Mouse (Mus musculus): ENCODE measurements around the gene Cdh11. TPM values are rescaled to one million over a fixed set of nuclear protein-coding genes. Genes with fewer than 3 reads are reported as not detected.

Cdh11 gene
- polyA plus RNA-seq, 1 experiment from 2014 or later, result 40.9 TPM

- Histone ChIP-seq H3K36me3 (no peaks in the 10 kb centered on the region), H3K9me3 (no peaks in the 10 kb centered on the region), H3K27me3 (no peaks in the 10 kb centered on the region), H3K4me3 (no peak overlapping the region), H3K4me2 (no peak overlapping the region), H3K4me1 (replicated peaks) (no peaks in the 10 kb centered on the region), H3K9ac (no peak overlapping the region), H3K27ac (replicated peaks) (no peak overlapping the region)
- ATAC-seq (ENCODE audit: low FRiP score, low read depth), result no peak
- 85% methylated on average over 5 of the region's 5 CpGs for WGBS
Measured at GRCm38 (mm10) chr8:102753839-102754238, 31.6 kb downstream of the Cdh11 start.

DNA sequence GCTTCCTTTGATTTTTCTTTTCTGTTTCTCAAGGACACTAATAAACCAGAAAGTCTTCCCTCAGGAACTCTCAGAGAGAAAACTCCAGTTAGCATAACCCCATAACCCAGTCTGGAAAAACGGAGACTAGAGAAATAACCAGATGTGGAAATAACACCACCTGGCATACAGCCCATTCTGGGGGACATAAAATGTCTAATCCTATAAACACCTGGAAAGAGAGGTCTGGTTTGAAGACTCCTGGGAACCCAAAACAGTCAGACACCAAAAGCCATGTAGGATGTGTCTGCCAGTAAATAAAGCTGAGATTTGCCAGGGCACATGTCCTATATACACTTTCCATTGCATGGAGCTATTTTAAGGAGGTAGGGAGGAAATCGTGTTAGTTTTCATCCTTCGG, 42.5 kb downstream of the Cdh11 start:
- no peak for ATAC-seq (ENCODE audit: low FRiP score, low read depth)

GRCm38 (mm10) chr8:102742008-102742591, 43.3 kb downstream of the Cdh11 start:
- no peaks in the 10 kb centered on the region for H3K9me3 ChIP-seq
- no peak for ATAC-seq (ENCODE audit: low FRiP score, low read depth)
- H3K4me1 ChIP-seq (replicated peaks), result peaks cover 18% of the 10 kb centered on the region
- H3K4me2 ChIP-seq, result no peak overlapping the region
- H3K27me3 ChIP-seq, result no peaks in the 10 kb centered on the region
- no peak overlapping the region for H3K9ac ChIP-seq
- H3K4me3 ChIP-seq, result no peak overlapping the region
- H3K27ac ChIP-seq (replicated peaks), result no peak overlapping the region
- 82% methylated on average over 5 of the region's 5 CpGs for WGBS
- no peaks in the 10 kb centered on the region for H3K36me3 ChIP-seq

More for the DNA sequence above, 42.5 kb downstream of the Cdh11 start:
- Histone ChIP-seq H3K9me3 (no peaks in the 10 kb centered on the region), H3K4me3 (no peak overlapping the region), H3K27ac (replicated peaks) (no peak overlapping the region), H3K27me3 (no peaks in the 10 kb centered on the region), H3K4me1 (replicated peaks) (peaks cover 17% of the 10 kb centered on the region), H3K4me2 (no peak overlapping the region), H3K9ac (no peak overlapping the region), H3K36me3 (no peaks in the 10 kb centered on the region)
- WGBS, result 73% methylated on average over 3 of the region's 3 CpGs

GRCm38 (mm10) chr8:102740963-102741362, 44.5 kb downstream of the Cdh11 start:
- 89% methylated on average over 4 of the region's 4 CpGs for WGBS
- Histone ChIP-seq H3K9ac (no peak overlapping the region), H3K36me3 (no peaks in the 10 kb centered on the region), H3K4me3 (no peak overlapping the region), H3K9me3 (no peaks in the 10 kb centered on the region), H3K4me2 (no peak overlapping the region), H3K4me1 (replicated peaks) (peaks cover 18% of the 10 kb centered on the region), H3K27ac (replicated peaks) (no peak overlapping the region), H3K27me3 (no peaks in the 10 kb centered on the region)
- no peak for ATAC-seq (ENCODE audit: low FRiP score, low read depth)

DNA sequence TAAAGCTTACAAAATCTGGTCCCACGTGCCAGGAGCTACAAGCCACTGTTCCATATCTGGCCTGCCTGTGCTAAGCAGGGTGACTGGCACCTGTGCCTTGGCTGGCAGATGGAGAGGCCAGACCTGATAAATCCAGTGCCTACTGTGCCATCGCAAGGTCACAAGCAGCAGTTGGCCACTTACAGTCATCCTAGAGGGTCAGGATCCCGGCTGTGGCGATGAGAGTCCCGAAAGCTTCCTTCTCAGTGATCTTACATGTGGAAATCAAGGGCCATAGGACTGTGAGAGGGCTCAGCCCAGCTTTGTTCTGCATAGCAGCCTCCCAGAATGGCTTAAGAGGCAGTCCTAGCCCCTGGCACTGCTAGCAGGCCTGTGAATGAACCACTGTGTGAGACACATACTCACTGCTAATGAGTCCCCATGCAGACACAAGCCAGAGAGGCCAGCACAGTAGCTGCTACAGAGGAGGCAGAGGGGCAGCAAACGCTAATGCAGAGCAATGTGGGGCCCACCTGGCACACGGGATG, 46.4 kb downstream of the Cdh11 start:
- no peak overlapping the region for H3K4me3 ChIP-seq
- 67% methylated on average over 7 of the region's 7 CpGs for WGBS
- H3K4me1 ChIP-seq (replicated peaks), result peaks cover 18% of the 10 kb centered on the region
- H3K27ac ChIP-seq (replicated peaks), result peak overlapping the region; percentile 63
- ATAC-seq (ENCODE audit: low FRiP score, low read depth), result peak; percentile 84
- no peaks in the 10 kb centered on the region for H3K36me3 ChIP-seq
- H3K9ac ChIP-seq, result no peak overlapping the region
- H3K4me2 ChIP-seq, result no peak overlapping the region
- H3K9me3 ChIP-seq, result no peaks in the 10 kb centered on the region
- H3K27me3 ChIP-seq, result no peaks in the 10 kb centered on the region

DNA sequence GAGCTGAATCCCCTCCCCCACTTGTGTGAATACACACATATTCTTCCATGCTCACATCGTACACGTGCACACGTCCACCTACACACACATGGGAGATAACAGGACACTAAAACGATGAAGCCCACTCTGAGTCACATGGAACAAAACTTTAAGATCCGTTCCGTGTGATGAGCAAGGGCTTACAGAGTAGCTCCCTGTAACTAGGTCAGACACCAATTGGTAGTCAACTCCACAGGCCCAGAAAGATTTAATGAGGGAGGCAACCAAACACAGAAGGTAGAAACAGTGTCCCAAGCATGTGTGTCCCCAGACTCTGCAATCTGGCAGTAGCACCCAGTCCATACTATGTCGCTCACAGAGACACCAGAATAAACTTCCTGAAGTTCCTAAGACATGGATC, 47.0 kb downstream of the Cdh11 start:
- Histone ChIP-seq H3K9me3 (no peaks in the 10 kb centered on the region), H3K4me3 (no peak overlapping the region), H3K36me3 (no peaks in the 10 kb centered on the region), H3K4me1 (replicated peaks) (peaks cover 18% of the 10 kb centered on the region), H3K27ac (replicated peaks) (peak overlapping the region; percentile 63; the same call in 1 of the 2 replicates), H3K9ac (no peak overlapping the region), H3K27me3 (no peaks in the 10 kb centered on the region), H3K4me2 (peak overlapping the region; percentile 2; the same call in 1 of the 2 replicates)
- 88% methylated on average over 7 of the region's 7 CpGs for WGBS
- no peak for ATAC-seq (ENCODE audit: low FRiP score, low read depth)

GRCm38 (mm10) chr8:102734419-102734818, 51.0 kb downstream of the Cdh11 start:
- Histone ChIP-seq H3K9ac (no peak overlapping the region), H3K27me3 (no peaks in the 10 kb centered on the region), H3K4me2 (no peak overlapping the region), H3K9me3 (no peaks in the 10 kb centered on the region), H3K27ac (replicated peaks) (no peak overlapping the region), H3K36me3 (no peaks in the 10 kb centered on the region), H3K4me1 (replicated peaks) (peaks cover 13% of the 10 kb centered on the region), H3K4me3 (no peak overlapping the region)
- WGBS, result 50% methylated on average over 1 of the region's 1 CpGs
- ATAC-seq (ENCODE audit: low FRiP score, low read depth), result no peak

- no peak overlapping the region for H3K9ac ChIP-seq
- H3K4me2 ChIP-seq, result peak overlapping the region; percentile 10
- H3K36me3 ChIP-seq, result no peaks in the 10 kb centered on the region
- peak; percentile 79 for ATAC-seq (ENCODE audit: low FRiP score, low read depth)
- H3K27me3 ChIP-seq, result no peaks in the 10 kb centered on the region
- WGBS, result 20% methylated on average over 10 of the region's 10 CpGs
- peaks cover 19% of the 10 kb centered on the region for H3K4me1 ChIP-seq (replicated peaks)
- H3K4me3 ChIP-seq, result no peak overlapping the region
- H3K27ac ChIP-seq (replicated peaks), result peak overlapping the region; percentile 38; the same call in 1 of the 2 replicates
- no peaks in the 10 kb centered on the region for H3K9me3 ChIP-seq
Measured at GRCm38 (mm10) chr8:102726206-102726935, 59.1 kb downstream of the Cdh11 start.

DNA sequence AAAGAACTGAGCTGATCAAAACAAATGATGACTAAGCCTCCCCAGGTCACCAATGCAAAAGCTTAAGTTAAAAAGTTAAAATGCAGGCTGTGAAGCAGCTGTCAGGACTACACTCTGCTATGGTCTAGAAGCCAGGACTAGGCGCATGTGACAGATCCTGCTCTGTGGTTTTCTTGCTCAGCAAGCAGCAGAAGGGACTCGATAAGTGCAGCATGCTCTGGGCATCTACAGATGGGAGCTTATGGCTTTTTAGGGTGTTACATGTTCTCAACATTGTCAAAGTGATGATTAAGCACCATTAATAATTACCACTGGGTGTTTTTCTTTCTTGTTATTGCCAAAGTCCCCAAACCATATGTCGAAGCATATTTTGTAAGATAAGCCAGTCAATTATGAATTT, 59.9 kb downstream of the Cdh11 start:
- Histone ChIP-seq H3K4me2 (no peak overlapping the region), H3K27me3 (no peaks in the 10 kb centered on the region), H3K27ac (replicated peaks) (no peak overlapping the region), H3K4me3 (no peak overlapping the region), H3K4me1 (replicated peaks) (peaks cover 19% of the 10 kb centered on the region), H3K36me3 (no peaks in the 10 kb centered on the region), H3K9me3 (no peaks in the 10 kb centered on the region), H3K9ac (no peak overlapping the region)
- 55% methylated on average over 3 of the region's 3 CpGs for WGBS
- ATAC-seq (ENCODE audit: low FRiP score, low read depth), result peak; percentile 57; the same call in 1 of the 2 replicates

GRCm38 (mm10) chr8:102715956-102716355, 69.5 kb downstream of the Cdh11 start:
- no peaks in the 10 kb centered on the region for H3K36me3 ChIP-seq
- H3K27me3 ChIP-seq, result no peaks in the 10 kb centered on the region
- H3K9ac ChIP-seq, result no peak overlapping the region
- no peak overlapping the region for H3K27ac ChIP-seq (replicated peaks)
- no peak overlapping the region for H3K4me3 ChIP-seq
- H3K4me1 ChIP-seq (replicated peaks), result 0 out of 2 replicates have a peak, but pooled peaks cover 5% of the 10 kb centered on the region
- H3K4me2 ChIP-seq, result no peak overlapping the region
- WGBS, result 53% methylated on average over 4 of the region's 4 CpGs
- ATAC-seq (ENCODE audit: low FRiP score, low read depth), result no peak
- H3K9me3 ChIP-seq, result no peaks in the 10 kb centered on the region

DNA sequence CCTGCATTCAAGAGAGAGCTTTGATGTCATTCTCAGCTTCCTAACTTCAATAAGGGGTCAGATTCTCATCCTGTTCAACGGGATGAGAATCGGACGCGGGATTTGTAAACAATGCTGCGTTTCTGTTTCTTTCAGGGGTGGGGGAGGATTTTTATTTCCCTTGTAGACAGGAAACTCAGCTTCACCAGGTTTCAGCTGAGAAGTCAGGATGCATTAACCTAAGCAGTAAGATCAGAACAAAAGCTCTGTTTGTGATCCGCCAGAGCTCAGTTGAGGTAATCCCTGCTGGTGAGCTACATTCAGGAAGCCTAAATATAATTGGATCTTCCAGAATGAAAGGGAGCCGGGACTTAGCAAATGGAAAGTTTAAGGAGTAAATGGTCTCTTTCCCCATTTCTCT, 78.1 kb downstream of the Cdh11 start:
- no peaks in the 10 kb centered on the region for H3K27me3 ChIP-seq
- no peaks in the 10 kb centered on the region for H3K9me3 ChIP-seq
- 25% methylated on average over 7 of the region's 7 CpGs for WGBS
- no peak for ATAC-seq (ENCODE audit: low FRiP score, low read depth)
- no peak overlapping the region for H3K4me3 ChIP-seq
- no peak overlapping the region for H3K9ac ChIP-seq
- no peak overlapping the region; the same call in 1 of the 2 replicates for H3K27ac ChIP-seq (replicated peaks)
- H3K4me2 ChIP-seq, result no peak overlapping the region
- no peaks in the 10 kb centered on the region for H3K36me3 ChIP-seq
- no peaks in the 10 kb centered on the region for H3K4me1 ChIP-seq (replicated peaks)

DNA sequence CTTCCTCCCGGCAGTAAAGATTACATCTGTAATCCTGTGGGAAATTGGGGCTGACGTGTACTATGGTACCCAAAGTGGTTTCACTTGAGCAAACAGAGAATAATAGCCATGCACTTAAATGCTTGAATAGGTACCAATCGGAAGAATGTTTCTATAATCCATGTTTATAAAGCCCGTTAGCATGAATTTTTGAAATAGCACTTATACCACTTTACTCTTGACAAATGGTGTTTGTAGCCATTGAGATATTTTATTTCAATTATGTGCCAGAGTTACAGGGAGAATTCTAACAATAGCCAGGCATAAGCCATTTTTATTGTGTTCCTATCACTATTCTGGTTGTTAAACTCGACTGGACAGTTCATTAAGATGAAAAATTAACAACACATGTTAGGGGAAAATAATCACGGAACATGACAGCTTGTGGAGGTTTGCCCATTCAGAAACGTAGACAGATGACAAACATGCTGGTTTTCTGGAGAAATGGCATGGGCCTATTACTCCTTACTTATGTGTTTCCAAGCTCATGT, 80.0 kb downstream of the Cdh11 start:
- Histone ChIP-seq H3K4me3 (no peak overlapping the region), H3K36me3 (no peaks in the 10 kb centered on the region), H3K4me2 (no peak overlapping the region), H3K9me3 (no peaks in the 10 kb centered on the region), H3K4me1 (replicated peaks) (no peaks in the 10 kb centered on the region), H3K9ac (no peak overlapping the region), H3K27ac (replicated peaks) (no peak overlapping the region), H3K27me3 (no peaks in the 10 kb centered on the region)
- no peak for ATAC-seq (ENCODE audit: low FRiP score, low read depth)
- 55% methylated on average over 7 of the region's 7 CpGs for WGBS
